Mouse (Mus musculus) ovary, adult 18-20 months (tissue): Measurements from ENCODE around the gene Commd1.
A peak's percentile ranks its signal among the peaks of the same experiment; 100 is the strongest.

Experiments used
- DNase-seq: peaks from one replicate; pipeline ENCODE4 v3.0.0; 2022; ENCODE audit warnings: low spot score, mixed read lengths

Gene Commd1

DNA sequence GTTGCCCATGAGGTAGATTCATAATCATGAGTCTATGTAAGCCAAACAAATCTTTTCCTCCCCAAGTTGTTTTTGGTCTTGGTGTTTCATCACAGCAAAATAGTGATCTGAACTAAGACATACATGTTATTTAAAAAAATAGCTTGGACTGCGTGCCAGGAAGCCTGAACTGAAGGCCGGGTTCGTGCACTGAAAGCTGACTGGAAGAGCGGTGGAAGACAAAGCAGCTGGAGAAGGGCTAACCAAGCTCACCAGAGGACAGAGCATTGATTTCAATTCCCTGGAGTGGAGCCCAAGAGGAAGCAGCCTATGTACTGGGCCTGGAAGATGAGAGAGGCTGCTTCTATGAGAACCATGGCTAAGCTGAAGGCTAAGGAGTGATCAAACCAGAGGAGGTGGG is 95.2 kb downstream of the Commd1 start:
- DNase-seq = no peak

- no peak for DNase-seq
Measured at GRCm38 (mm10) chr11:22885350-22885749, 96.8 kb downstream of the Commd1 start.

DNA sequence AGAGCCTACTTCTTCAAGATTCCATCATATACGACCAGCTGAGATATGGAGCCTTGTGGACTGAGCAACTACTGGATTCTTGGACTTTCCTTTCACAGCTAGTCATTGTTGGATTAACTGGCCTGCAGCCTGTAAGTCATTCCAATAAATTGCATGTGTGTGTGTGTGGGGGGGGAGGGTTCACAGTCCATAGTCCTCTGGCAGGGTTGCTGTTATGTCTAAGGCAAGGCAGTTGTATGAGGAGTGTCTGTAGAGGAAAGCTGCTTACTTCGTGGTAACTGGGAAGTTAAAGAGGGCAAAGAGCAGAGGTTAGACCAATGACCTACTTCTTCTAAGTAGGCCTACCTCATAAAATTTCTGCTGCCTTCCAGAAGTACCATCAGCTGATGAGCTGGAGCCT is 98.5 kb downstream of the Commd1 start:
- no peak for DNase-seq

GRCm38 (mm10) chr11:22882926-22883325 is 99.3 kb downstream of the Commd1 start:
- DNase-seq = no peak

GRCm38 (mm10) chr11:22880383-22881172 is 101.6 kb downstream of the Commd1 start:
- DNase-seq = no peak

GRCm38 (mm10) chr11:22879645-22880044 is 102.5 kb downstream of the Commd1 start:
- no peak for DNase-seq

DNA sequence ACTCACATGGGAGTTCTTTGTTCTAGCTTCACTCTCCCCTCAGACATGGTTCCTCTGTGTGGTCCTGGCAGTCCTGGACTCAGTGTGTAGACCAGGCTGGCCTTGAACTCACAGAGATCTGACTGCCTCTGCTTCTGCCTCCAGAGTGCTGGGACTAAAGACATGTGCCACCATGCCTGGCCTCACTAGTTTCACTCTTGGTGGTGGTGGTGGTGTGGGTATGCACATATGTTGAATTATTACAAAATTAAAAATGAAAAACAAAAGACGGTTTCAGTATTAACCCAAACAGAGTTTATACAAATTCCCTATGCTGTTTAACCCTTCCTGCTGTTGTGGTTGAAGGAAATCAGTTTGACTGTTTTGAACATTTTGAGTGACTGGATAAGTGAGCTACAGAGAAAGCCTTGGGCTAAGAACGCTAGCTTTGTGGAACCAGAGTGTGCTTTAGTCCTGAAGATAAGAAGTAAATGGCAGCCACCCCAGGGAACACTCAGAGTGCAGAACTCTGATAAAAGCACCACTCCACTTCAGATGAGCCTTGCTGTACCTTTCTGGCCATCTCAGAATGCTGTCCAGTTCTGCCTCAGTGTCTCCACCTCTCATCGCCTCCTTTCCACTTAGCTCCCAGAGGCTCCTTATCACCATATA is 105.4 kb downstream of the Commd1 start:
- no peak for DNase-seq

DNA sequence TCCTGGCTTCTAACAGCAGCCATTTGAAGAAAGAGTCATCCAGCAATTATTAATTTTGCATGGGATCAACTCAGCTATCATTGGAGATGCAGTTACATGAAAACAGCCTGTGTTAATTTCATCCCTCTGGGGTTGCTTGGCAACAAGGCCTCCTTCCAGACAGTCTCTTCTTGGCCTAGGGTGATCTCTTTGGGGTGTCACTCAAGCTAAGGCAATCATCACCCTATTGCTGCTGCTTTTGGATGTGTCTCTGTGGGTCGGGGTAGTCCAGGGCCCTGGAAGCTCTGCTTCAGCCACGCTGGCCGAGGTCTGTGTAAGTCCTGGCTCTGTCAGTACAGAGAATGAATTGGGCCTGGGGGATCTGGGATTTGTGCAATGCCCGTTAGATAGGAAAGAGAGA is 106.9 kb downstream of the Commd1 start:
- DNase-seq = no peak

DNA sequence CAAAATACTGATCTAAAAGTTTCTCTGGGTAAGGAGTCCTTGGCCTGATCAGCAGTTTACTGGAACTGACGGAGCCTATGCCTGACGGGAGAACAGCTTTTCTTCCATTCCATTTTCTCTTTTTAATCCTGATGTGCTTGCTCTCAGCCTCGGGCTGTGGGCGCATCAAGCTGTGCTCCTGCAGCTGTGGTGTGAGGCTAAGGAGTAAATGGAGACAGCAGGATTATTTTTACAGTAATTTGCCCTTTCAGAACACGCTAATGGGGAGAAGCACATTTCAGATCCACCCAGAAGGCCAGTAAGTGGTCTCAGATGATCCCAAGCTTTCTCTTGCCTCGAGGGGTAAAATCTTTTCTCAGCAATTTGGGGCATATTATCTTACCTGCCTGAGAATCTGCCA is 107.4 kb downstream of the Commd1 start:
- no peak for DNase-seq

DNA sequence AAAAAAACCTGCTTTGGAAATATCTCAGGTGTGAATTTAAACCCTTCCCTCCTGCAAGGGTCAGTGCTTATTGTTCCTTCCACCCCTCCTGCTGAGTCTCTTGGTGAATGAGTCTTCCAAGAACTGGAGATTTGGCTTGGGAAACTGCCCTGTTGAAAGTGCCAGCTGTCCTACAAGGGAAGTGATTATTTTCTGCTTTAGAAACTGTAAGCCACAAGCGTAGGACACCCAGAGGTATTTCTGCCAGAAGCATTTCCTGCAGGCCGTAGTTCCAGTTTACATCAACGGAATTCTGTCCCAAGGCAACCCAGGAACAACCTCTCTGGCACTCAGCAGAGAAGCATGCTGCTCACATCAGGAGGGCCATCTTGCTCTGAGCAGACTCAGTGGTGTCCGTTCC is 108.8 kb downstream of the Commd1 start:
- DNase-seq = no peak

- DNase-seq = no peak
Measured at GRCm38 (mm10) chr11:22872307-22872680, 109.9 kb downstream of the Commd1 start.

GRCm38 (mm10) chr11:22871628-22872306 is 110.4 kb downstream of the Commd1 start:
- no peak for DNase-seq

GRCm38 (mm10) chr11:22868582-22868981 is 113.6 kb downstream of the Commd1 start:
- DNase-seq = no peak

DNA sequence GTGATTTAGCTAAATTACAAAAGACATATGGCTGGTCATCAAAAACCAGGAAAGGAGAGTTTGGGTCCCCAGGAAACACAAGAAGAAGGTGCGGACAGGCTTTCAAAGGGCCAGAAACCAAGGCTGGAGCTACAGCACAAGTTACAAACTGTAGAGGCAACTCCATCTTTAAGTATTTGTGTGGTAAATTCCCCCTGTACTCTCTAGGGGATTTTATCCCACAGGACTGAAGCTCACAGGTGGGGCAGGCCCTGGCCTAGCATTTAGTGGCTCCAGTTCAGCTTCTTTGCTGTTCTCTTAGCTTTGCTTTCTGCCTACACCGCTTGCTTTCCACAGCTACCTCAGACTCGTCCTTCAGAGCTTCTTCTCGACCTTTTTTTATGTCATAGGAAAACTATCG is 114.5 kb downstream of the Commd1 start:
- DNase-seq = no peak

DNA sequence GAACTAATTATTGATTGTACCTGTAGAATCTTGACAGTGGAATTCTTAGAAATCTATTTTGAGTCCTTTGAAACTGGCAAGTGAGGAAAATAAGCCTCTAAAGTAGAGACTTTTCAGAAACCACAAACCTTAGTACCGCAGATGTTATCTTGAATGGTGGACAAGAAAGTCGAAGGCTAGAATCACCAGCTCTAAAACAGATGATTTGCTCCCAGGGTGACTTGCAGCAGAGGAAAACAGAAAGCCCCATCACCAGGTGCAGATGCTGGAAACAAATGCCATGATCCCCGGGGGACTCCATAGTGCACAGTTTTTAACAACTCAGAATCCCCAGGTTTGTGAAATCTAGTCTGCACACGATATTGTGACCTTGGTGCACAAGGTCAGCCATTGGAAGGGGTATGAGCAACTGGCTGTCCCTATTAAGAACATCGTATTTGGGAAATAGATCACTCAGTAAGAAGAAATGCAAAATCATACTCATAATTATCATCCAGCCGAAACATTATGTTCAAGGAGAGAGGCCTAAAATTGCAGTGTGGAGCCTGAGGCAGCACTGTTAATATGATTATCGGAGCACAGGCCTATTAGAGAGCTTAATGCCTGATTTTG is 116.4 kb downstream of the Commd1 start:
- DNase-seq = no peak

GRCm38 (mm10) chr11:22864305-22865060 is 117.7 kb downstream of the Commd1 start:
- no peak for DNase-seq

DNA sequence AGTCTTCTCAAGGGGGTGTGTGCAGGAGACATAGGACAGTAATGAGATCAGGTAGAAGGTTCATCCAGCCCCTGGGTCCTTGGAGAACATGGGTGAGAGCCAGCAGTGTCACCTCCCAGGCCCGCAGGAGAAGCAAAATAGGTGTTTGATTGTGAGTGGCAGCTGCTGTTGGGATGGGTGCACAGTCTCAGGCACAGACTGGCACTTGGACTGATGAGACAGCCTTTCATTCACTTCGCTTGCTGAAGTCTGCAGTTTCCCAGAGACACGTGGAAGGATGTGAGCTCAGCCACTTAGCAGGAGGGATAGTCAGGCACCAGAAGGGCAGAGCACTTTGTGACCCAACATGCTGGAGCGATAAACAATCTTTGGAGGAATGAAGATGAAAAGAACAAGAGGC is 118.6 kb downstream of the Commd1 start:
- no peak for DNase-seq

- no peak for DNase-seq
Measured at GRCm38 (mm10) chr11:22861315-22861714, 120.9 kb downstream of the Commd1 start.

- DNase-seq = no peak
Measured at GRCm38 (mm10) chr11:22860335-22861227, 121.6 kb downstream of the Commd1 start, which contains the start of gene B3gnt2. TSS of gene B3gnt2 (minus strand) at chr11:22860961.

DNA sequence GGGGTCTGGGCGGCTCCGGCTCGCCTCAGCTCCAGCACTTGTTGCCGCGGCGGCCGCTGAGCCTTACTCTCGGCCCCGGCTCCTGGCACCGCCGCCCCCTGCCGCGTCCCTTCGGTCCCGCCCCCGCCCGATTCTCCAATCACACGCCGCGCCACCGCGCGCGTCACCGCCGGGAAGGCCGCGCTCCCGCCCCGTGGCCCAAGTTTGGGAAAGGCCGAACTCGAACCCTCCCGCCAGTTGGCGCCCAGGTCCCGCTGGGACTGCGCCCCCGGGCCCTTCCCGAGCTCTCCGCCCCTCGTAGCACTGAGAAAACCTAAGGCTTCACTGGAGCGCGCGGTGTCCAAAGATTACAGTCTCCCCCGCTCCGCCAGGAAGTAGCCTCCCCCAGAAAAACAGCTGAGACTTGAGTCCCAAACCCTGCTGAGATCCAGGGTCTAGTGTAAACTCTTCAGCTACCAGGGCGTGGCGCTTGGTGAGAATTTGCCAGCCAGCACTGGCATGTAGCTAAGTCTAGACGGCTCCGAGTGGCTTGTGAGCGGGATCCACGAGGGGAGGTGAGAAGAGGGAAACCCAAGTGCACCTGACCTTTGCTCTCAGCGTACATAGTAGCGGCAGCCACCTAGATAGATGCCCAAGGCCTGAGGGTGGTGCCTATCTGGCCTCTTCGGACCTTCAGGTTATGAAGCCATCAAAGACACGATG is 122.4 kb downstream of the Commd1 start:
- peak; percentile 79 for DNase-seq
